Mouse (Mus musculus): ENCODE data around the gene Tepsin. TPM values are rescaled to one million over a fixed set of nuclear protein-coding genes. Genes with fewer than 3 reads are reported as not detected.

Gene Tepsin
- polyA plus RNA-seq, 1 experiment from 2014 or later: 14.2 TPM

GRCm38 (mm10) chr11:120134847-120135530, 36.5 kb upstream of the Tepsin start:
- Histone ChIP-seq H3K27ac (ENCODE audit: low read depth, low read length) (no peak overlapping the region), H3K9me3 (ENCODE audit: control insufficient read depth, low read length) (no peaks in the 10 kb centered on the region), H3K27me3 (ENCODE audit: control insufficient read depth, insufficient read depth, low read length) (no peaks in the 10 kb centered on the region), H3K4me3 (ENCODE audit: low read depth, low read length) (no peak overlapping the region), H3K4me1 (ENCODE audit: control insufficient read depth, insufficient read depth, low read length) (peaks cover 4% of the 10 kb centered on the region; the same call in 1 of the 2 replicates), H3K36me3 (ENCODE audit: control insufficient read depth, insufficient read depth, low read length) (0 out of 2 replicates have a peak, but pooled peaks cover 2% of the 10 kb centered on the region), H3K4me2 (no peak overlapping the region), H3K9ac (ENCODE audit: low read length) (no peak overlapping the region)
- DNase-seq (ENCODE audit: low spot score, missing footprints): no peak
- 96% methylated on average over 9 of the region's 9 CpGs for WGBS
- ATAC-seq (ENCODE audit: low FRiP score): no peak

- DNase-seq (ENCODE audit: low spot score, missing footprints) (no peak), ATAC-seq (ENCODE audit: low FRiP score) (no peak)
- H3K4me1 ChIP-seq (ENCODE audit: control insufficient read depth, insufficient read depth, low read length): peaks cover 4% of the 10 kb centered on the region; the same call in 1 of the 2 replicates
- no peaks in the 10 kb centered on the region for H3K9me3 ChIP-seq (ENCODE audit: control insufficient read depth, low read length)
- H3K27ac ChIP-seq (ENCODE audit: low read depth, low read length): no peak overlapping the region
- no peak overlapping the region for H3K4me2 ChIP-seq
- WGBS: 93% methylated on average over 5 of the region's 5 CpGs
- 0 out of 2 replicates have a peak, but pooled peaks cover 2% of the 10 kb centered on the region for H3K36me3 ChIP-seq (ENCODE audit: control insufficient read depth, insufficient read depth, low read length)
- no peak overlapping the region for H3K9ac ChIP-seq (ENCODE audit: low read length)
- H3K27me3 ChIP-seq (ENCODE audit: control insufficient read depth, insufficient read depth, low read length): no peaks in the 10 kb centered on the region
- H3K4me3 ChIP-seq (ENCODE audit: low read depth, low read length): no peak overlapping the region
These were observed 35.6 kb upstream of the Tepsin start for GRCm38 (mm10) chr11:120134148-120134547.

- Histone ChIP-seq H3K4me3 (ENCODE audit: low read depth, low read length) (no peak overlapping the region), H3K4me2 (no peak overlapping the region), H3K9ac (ENCODE audit: low read length) (no peak overlapping the region), H3K4me1 (ENCODE audit: control insufficient read depth, insufficient read depth, low read length) (no peaks in the 10 kb centered on the region), H3K27ac (ENCODE audit: low read depth, low read length) (no peak overlapping the region), H3K9me3 (ENCODE audit: control insufficient read depth, low read length) (no peaks in the 10 kb centered on the region), H3K27me3 (ENCODE audit: control insufficient read depth, insufficient read depth, low read length) (no peaks in the 10 kb centered on the region), H3K36me3 (ENCODE audit: control insufficient read depth, insufficient read depth, low read length) (peaks cover 8% of the 10 kb centered on the region; the same call in 1 of the 2 replicates)
- 68% methylated on average over 7 of the region's 7 CpGs for WGBS
- DNase-seq (ENCODE audit: low spot score, missing footprints) (no peak), ATAC-seq (ENCODE audit: low FRiP score) (no peak)
These were observed 30.8 kb upstream of the Tepsin start for GRCm38 (mm10) chr11:120129281-120129680.

- H3K27ac ChIP-seq (ENCODE audit: low read depth, low read length): no peak overlapping the region
- peaks cover 8% of the 10 kb centered on the region; the same call in 1 of the 2 replicates for H3K36me3 ChIP-seq (ENCODE audit: control insufficient read depth, insufficient read depth, low read length)
- no peaks in the 10 kb centered on the region for H3K27me3 ChIP-seq (ENCODE audit: control insufficient read depth, insufficient read depth, low read length)
- H3K4me2 ChIP-seq: no peak overlapping the region
- no peaks in the 10 kb centered on the region for H3K9me3 ChIP-seq (ENCODE audit: control insufficient read depth, low read length)
- ATAC-seq (ENCODE audit: low FRiP score) (no peak), DNase-seq (ENCODE audit: low spot score, missing footprints) (no peak)
- H3K4me3 ChIP-seq (ENCODE audit: low read depth, low read length): no peak overlapping the region
- H3K4me1 ChIP-seq (ENCODE audit: control insufficient read depth, insufficient read depth, low read length): no peaks in the 10 kb centered on the region
- H3K9ac ChIP-seq (ENCODE audit: low read length): no peak overlapping the region
- WGBS: 83% methylated on average over 2 of the region's 2 CpGs
These were observed 28.3 kb upstream of the Tepsin start for GRCm38 (mm10) chr11:120126845-120127244.

- no peaks in the 10 kb centered on the region for H3K4me1 ChIP-seq (ENCODE audit: control insufficient read depth, insufficient read depth, low read length)
- H3K4me3 ChIP-seq (ENCODE audit: low read depth, low read length): no peak overlapping the region
- H3K27me3 ChIP-seq (ENCODE audit: control insufficient read depth, insufficient read depth, low read length): no peaks in the 10 kb centered on the region
- DNase-seq (ENCODE audit: low spot score, missing footprints) (no peak), ATAC-seq (ENCODE audit: low FRiP score) (no peak)
- 93% methylated on average over 12 of the region's 12 CpGs for WGBS
- H3K9me3 ChIP-seq (ENCODE audit: control insufficient read depth, low read length): no peaks in the 10 kb centered on the region
- H3K36me3 ChIP-seq (ENCODE audit: control insufficient read depth, insufficient read depth, low read length): no peaks in the 10 kb centered on the region
- no peak overlapping the region for H3K4me2 ChIP-seq
- H3K27ac ChIP-seq (ENCODE audit: low read depth, low read length): no peak overlapping the region
- no peak overlapping the region for H3K9ac ChIP-seq (ENCODE audit: low read length)
These were observed 23.6 kb upstream of the Tepsin start for GRCm38 (mm10) chr11:120122126-120122525.

GRCm38 (mm10) chr11:120120642-120121420, 22.3 kb upstream of the Tepsin start:
- Histone ChIP-seq H3K9ac (ENCODE audit: low read length) (no peak overlapping the region), H3K9me3 (ENCODE audit: control insufficient read depth, low read length) (no peaks in the 10 kb centered on the region), H3K27ac (ENCODE audit: low read depth, low read length) (no peak overlapping the region), H3K27me3 (ENCODE audit: control insufficient read depth, insufficient read depth, low read length) (no peaks in the 10 kb centered on the region), H3K4me3 (ENCODE audit: low read depth, low read length) (no peak overlapping the region), H3K4me2 (no peak overlapping the region), H3K4me1 (ENCODE audit: control insufficient read depth, insufficient read depth, low read length) (no peaks in the 10 kb centered on the region), H3K36me3 (ENCODE audit: control insufficient read depth, insufficient read depth, low read length) (no peaks in the 10 kb centered on the region)
- DNase-seq (ENCODE audit: low spot score, missing footprints) (peak; percentile 93), ATAC-seq (ENCODE audit: low FRiP score) (no peak)
- WGBS: 83% methylated on average over 17 of the region's 17 CpGs

GRCm38 (mm10) chr11:120119936-120120541, 21.5 kb upstream of the Tepsin start:
- H3K9ac ChIP-seq (ENCODE audit: low read length): no peak overlapping the region
- no peak overlapping the region for H3K4me3 ChIP-seq (ENCODE audit: low read depth, low read length)
- H3K4me2 ChIP-seq: no peak overlapping the region
- no peak for DNase-seq (ENCODE audit: low spot score, missing footprints)
- WGBS: 90% methylated on average over 10 of the region's 10 CpGs
- peaks cover under 1% of the 10 kb centered on the region; the same call in 1 of the 2 replicates for H3K36me3 ChIP-seq (ENCODE audit: control insufficient read depth, insufficient read depth, low read length)
- ATAC-seq (ENCODE audit: low FRiP score): no peak
- H3K27me3 ChIP-seq (ENCODE audit: control insufficient read depth, insufficient read depth, low read length): no peaks in the 10 kb centered on the region
- no peaks in the 10 kb centered on the region for H3K4me1 ChIP-seq (ENCODE audit: control insufficient read depth, insufficient read depth, low read length)
- no peaks in the 10 kb centered on the region for H3K9me3 ChIP-seq (ENCODE audit: control insufficient read depth, low read length)
- no peak overlapping the region for H3K27ac ChIP-seq (ENCODE audit: low read depth, low read length)

- Histone ChIP-seq H3K4me2 (no peak overlapping the region), H3K4me1 (ENCODE audit: control insufficient read depth, insufficient read depth, low read length) (no peaks in the 10 kb centered on the region), H3K27me3 (ENCODE audit: control insufficient read depth, insufficient read depth, low read length) (no peaks in the 10 kb centered on the region), H3K9me3 (ENCODE audit: control insufficient read depth, low read length) (no peaks in the 10 kb centered on the region), H3K4me3 (ENCODE audit: low read depth, low read length) (no peak overlapping the region), H3K27ac (ENCODE audit: low read depth, low read length) (no peak overlapping the region), H3K9ac (ENCODE audit: low read length) (no peak overlapping the region), H3K36me3 (ENCODE audit: control insufficient read depth, insufficient read depth, low read length) (peaks cover 2% of the 10 kb centered on the region; the same call in 1 of the 2 replicates)
- ATAC-seq (ENCODE audit: low FRiP score) (no peak), DNase-seq (ENCODE audit: low spot score, missing footprints) (no peak)
- 91% methylated on average over 7 of the region's 7 CpGs for WGBS
These were observed 20.6 kb upstream of the Tepsin start for GRCm38 (mm10) chr11:120119108-120119507.

- Histone ChIP-seq H3K36me3 (ENCODE audit: control insufficient read depth, insufficient read depth, low read length) (peaks cover 2% of the 10 kb centered on the region; the same call in 1 of the 2 replicates), H3K27ac (ENCODE audit: low read depth, low read length) (no peak overlapping the region), H3K4me2 (no peak overlapping the region), H3K4me3 (ENCODE audit: low read depth, low read length) (no peak overlapping the region), H3K27me3 (ENCODE audit: control insufficient read depth, insufficient read depth, low read length) (no peaks in the 10 kb centered on the region), H3K9me3 (ENCODE audit: control insufficient read depth, low read length) (no peaks in the 10 kb centered on the region), H3K9ac (ENCODE audit: low read length) (no peak overlapping the region), H3K4me1 (ENCODE audit: control insufficient read depth, insufficient read depth, low read length) (no peaks in the 10 kb centered on the region)
- WGBS: 83% methylated on average over 2 of the region's 2 CpGs
- no peak for DNase-seq (ENCODE audit: low spot score, missing footprints)
- ATAC-seq (ENCODE audit: low FRiP score): no peak
These were observed 19.1 kb upstream of the Tepsin start for GRCm38 (mm10) chr11:120117626-120118025.
